Mouse (Mus musculus) embryonic facial prominence, embryonic 12.5 days (tissue): ENCODE data around the gene Fscn1. TPM values are rescaled to one million over a fixed set of nuclear protein-coding genes. Genes with fewer than 3 reads are reported as not detected.
A peak's percentile ranks its signal among the peaks of the same experiment; 100 is the strongest.

Experiments
- ATAC-seq: fragments of 200-750 bp; cut with Nextera tagmentation; 2 replicates; pipeline ENCODE4 v1.8.0; 2017; ENCODE audit not compliant: insufficient number of reproducible peaks, insufficient read depth, low FRiP score, low TSS enrichment
- H3K27ac ChIP-seq: fragments of 300-500 bp; sonication (generic); 2 replicates; pipeline ENCODE4 v1.5.1; 2016; ENCODE audit warnings: mild to moderate bottlenecking
- H3K27me3 ChIP-seq: fragments of 300-500 bp; sonication (generic); 2 replicates; pipeline ENCODE4 v1.6.1; 2016; ENCODE audit warnings: mild to moderate bottlenecking, moderate library complexity
- H3K36me3 ChIP-seq: fragments of 300-500 bp; sonication (generic); 2 replicates; pipeline ENCODE4 v1.6.1; 2016; ENCODE audit warnings: mild to moderate bottlenecking
- H3K4me1 ChIP-seq: fragments of 300-500 bp; sonication (generic); 2 replicates; pipeline ENCODE4 v1.6.1; 2016
- H3K4me2 ChIP-seq: fragments of 300-500 bp; sonication (generic); replicated peaks from 2 replicates; pipeline ENCODE4 v1.6.1; 2016; ENCODE audit warnings: mild to moderate bottlenecking, moderate library complexity
- H3K4me3 ChIP-seq: fragments of 300-500 bp; sonication (generic); 2 replicates; pipeline ENCODE4 v1.5.1; 2016; ENCODE audit warnings: mild to moderate bottlenecking
- H3K9ac ChIP-seq: fragments of 300-500 bp; sonication (generic); 2 replicates; pipeline ENCODE4 v1.6.1; 2016; ENCODE audit warnings: mild to moderate bottlenecking, moderate library complexity
- H3K9me3 ChIP-seq: fragments of 300-500 bp; sonication (generic); 2 replicates; pipeline ENCODE4 v1.6.1; 2016; ENCODE audit warnings: mild to moderate bottlenecking, moderate library complexity
- whole genome bisulfite sequencing: fragments of 180-500 bp; shearing (Covaris S2); methylation state at CpG from one replicate; pipeline ENCODE4 v1.1.7; 2016; 5-methylcytosine and 5-hydroxymethylcytosine counted together
- polyA plus RNA-seq: library from polyadenylated mRNA; unstranded; fragments of >200 nt; fragmentation: Nextera tagmentation; extraction: Ambion mirVana; gene quantifications from 2 replicates; pipeline ENCODE4 v1.2.1, GENCODE M21; 2016

Gene Fscn1
- polyA plus RNA-seq, 1 experiment from 2014 or later: 520 TPM

- H3K27me3 ChIP-seq: no peaks in the 10 kb centered on the region
- H3K27ac ChIP-seq: no peak overlapping the region
- H3K36me3 ChIP-seq: no peaks in the 10 kb centered on the region
- H3K4me1 ChIP-seq: peaks cover 15% of the 10 kb centered on the region
- no peaks in the 10 kb centered on the region for H3K9me3 ChIP-seq
- no peak overlapping the region for H3K9ac ChIP-seq
- no peak overlapping the region for H3K4me2 ChIP-seq
- no peak overlapping the region for H3K4me3 ChIP-seq
- no peak for ATAC-seq
- WGBS: 76% methylated on average over 12 of the region's 12 CpGs
Observed at GRCm38 (mm10) chr5:142924336-142924959, 35.7 kb upstream of the Fscn1 start.

- no peaks in the 10 kb centered on the region for H3K27me3 ChIP-seq
- no peaks in the 10 kb centered on the region for H3K9me3 ChIP-seq
- peak overlapping the region; percentile 19 for H3K4me2 ChIP-seq
- peak overlapping the region; percentile 50 for H3K27ac ChIP-seq
- H3K4me1 ChIP-seq: peaks cover 12% of the 10 kb centered on the region
- WGBS: 13% methylated on average over 13 of the region's 13 CpGs
- H3K4me3 ChIP-seq: no peak overlapping the region
- H3K36me3 ChIP-seq: no peaks in the 10 kb centered on the region
- no peak for ATAC-seq
- no peak overlapping the region for H3K9ac ChIP-seq
Observed at GRCm38 (mm10) chr5:142926204-142926939, 33.8 kb upstream of the Fscn1 start.

GRCm38 (mm10) chr5:142926940-142927228, 33.3 kb upstream of the Fscn1 start:
- peaks cover 12% of the 10 kb centered on the region for H3K4me1 ChIP-seq
- H3K27ac ChIP-seq: peak overlapping the region; percentile 50
- H3K27me3 ChIP-seq: no peaks in the 10 kb centered on the region
- no peak overlapping the region for H3K9ac ChIP-seq
- H3K4me2 ChIP-seq: no peak overlapping the region; the same call in 1 of the 2 replicates
- no peaks in the 10 kb centered on the region for H3K9me3 ChIP-seq
- no peak overlapping the region for H3K4me3 ChIP-seq
- H3K36me3 ChIP-seq: no peaks in the 10 kb centered on the region
- WGBS: 41% methylated on average over 3 of the region's 3 CpGs
- ATAC-seq: no peak

GRCm38 (mm10) chr5:142927341-142927930, 32.7 kb upstream of the Fscn1 start:
- H3K4me3 ChIP-seq: no peak overlapping the region
- WGBS: 92% methylated on average over 12 of the region's 12 CpGs
- no peak for ATAC-seq
- no peak overlapping the region for H3K9ac ChIP-seq
- H3K36me3 ChIP-seq: no peaks in the 10 kb centered on the region
- H3K4me2 ChIP-seq: no peak overlapping the region
- no peaks in the 10 kb centered on the region for H3K27me3 ChIP-seq
- peaks cover 14% of the 10 kb centered on the region for H3K4me1 ChIP-seq
- H3K27ac ChIP-seq: no peak overlapping the region
- no peaks in the 10 kb centered on the region for H3K9me3 ChIP-seq

GRCm38 (mm10) chr5:142928749-142929399, 31.3 kb upstream of the Fscn1 start:
- Histone ChIP-seq H3K4me1 (peaks cover 14% of the 10 kb centered on the region), H3K27ac (peak overlapping the region; percentile 63), H3K9ac (peak overlapping the region; percentile 52), H3K36me3 (no peaks in the 10 kb centered on the region), H3K4me2 (peak overlapping the region; percentile 62), H3K4me3 (peak overlapping the region; percentile 40), H3K27me3 (no peaks in the 10 kb centered on the region), H3K9me3 (no peaks in the 10 kb centered on the region)
- whole genome bisulfite sequencing: 4% methylated on average over 35 of the region's 35 CpGs
- no peak for ATAC-seq

GRCm38 (mm10) chr5:142929400-142929752, 30.8 kb upstream of the Fscn1 start:
- Histone ChIP-seq H3K27me3 (no peaks in the 10 kb centered on the region), H3K36me3 (no peaks in the 10 kb centered on the region), H3K4me1 (peaks cover 14% of the 10 kb centered on the region), H3K4me3 (peak overlapping the region; percentile 40), H3K9ac (peak overlapping the region; percentile 52), H3K27ac (peak overlapping the region; percentile 63), H3K4me2 (peak overlapping the region; percentile 62), H3K9me3 (no peaks in the 10 kb centered on the region)
- 13% methylated on average over 4 of the region's 4 CpGs for WGBS
- ATAC-seq: no peak

GRCm38 (mm10) chr5:142931241-142931745, 28.9 kb upstream of the Fscn1 start:
- Histone ChIP-seq H3K36me3 (no peaks in the 10 kb centered on the region), H3K27me3 (no peaks in the 10 kb centered on the region), H3K27ac (0 out of 2 replicates have a peak overlapping the region, but pooled peaks have one; percentile 30), H3K4me2 (no peak overlapping the region), H3K4me3 (no peak overlapping the region), H3K9me3 (no peaks in the 10 kb centered on the region), H3K4me1 (peaks cover 9% of the 10 kb centered on the region), H3K9ac (no peak overlapping the region)
- ATAC-seq: no peak
- WGBS: 83% methylated on average over 9 of the region's 9 CpGs

GRCm38 (mm10) chr5:142932084-142932685, 28.0 kb upstream of the Fscn1 start:
- Histone ChIP-seq H3K27ac (0 out of 2 replicates have a peak overlapping the region, but pooled peaks have one; percentile 47), H3K4me3 (no peak overlapping the region), H3K9ac (no peak overlapping the region), H3K4me1 (peaks cover 2% of the 10 kb centered on the region; the same call in 1 of the 2 replicates), H3K4me2 (no peak overlapping the region), H3K27me3 (no peaks in the 10 kb centered on the region), H3K9me3 (no peaks in the 10 kb centered on the region), H3K36me3 (no peaks in the 10 kb centered on the region)
- whole genome bisulfite sequencing: 28% methylated on average over 9 of the region's 9 CpGs
- ATAC-seq: no peak

- Histone ChIP-seq H3K4me2 (no peak overlapping the region), H3K9me3 (no peaks in the 10 kb centered on the region), H3K27ac (no peak overlapping the region), H3K9ac (no peak overlapping the region), H3K4me1 (peaks cover 2% of the 10 kb centered on the region; the same call in 1 of the 2 replicates), H3K27me3 (no peaks in the 10 kb centered on the region), H3K36me3 (no peaks in the 10 kb centered on the region), H3K4me3 (no peak overlapping the region)
- WGBS: 78% methylated on average over 8 of the region's 8 CpGs
- ATAC-seq: no peak
Observed at GRCm38 (mm10) chr5:142932731-142933130, 27.4 kb upstream of the Fscn1 start.

- Histone ChIP-seq H3K36me3 (no peaks in the 10 kb centered on the region), H3K9me3 (no peaks in the 10 kb centered on the region), H3K27me3 (no peaks in the 10 kb centered on the region), H3K4me3 (peak overlapping the region; percentile 9; the same call in 1 of the 2 replicates), H3K4me1 (peaks cover 2% of the 10 kb centered on the region; the same call in 1 of the 2 replicates), H3K27ac (peak overlapping the region; percentile 37; the same call in 1 of the 2 replicates), H3K9ac (no peak overlapping the region), H3K4me2 (peak overlapping the region; percentile 39)
- 0 out of 2 replicates have a peak, but pooled peaks have one; percentile 24 for ATAC-seq
- 18% methylated on average over 13 of the region's 13 CpGs for WGBS
Observed at GRCm38 (mm10) chr5:142935642-142936335, 24.4 kb upstream of the Fscn1 start.

GRCm38 (mm10) chr5:142936336-142936719, 23.8 kb upstream of the Fscn1 start:
- WGBS: 4% methylated on average over 17 of the region's 17 CpGs
- H3K27ac ChIP-seq: no peak overlapping the region
- H3K27me3 ChIP-seq: no peaks in the 10 kb centered on the region
- no peak for ATAC-seq
- peaks cover 2% of the 10 kb centered on the region; the same call in 1 of the 2 replicates for H3K4me1 ChIP-seq
- peak overlapping the region; percentile 9; the same call in 1 of the 2 replicates for H3K4me3 ChIP-seq
- H3K9me3 ChIP-seq: no peaks in the 10 kb centered on the region
- H3K36me3 ChIP-seq: no peaks in the 10 kb centered on the region
- peak overlapping the region; percentile 39 for H3K4me2 ChIP-seq
- H3K9ac ChIP-seq: no peak overlapping the region
